Mouse (Mus musculus) midbrain, embryonic 16.5 days (tissue): ENCODE measurements around the gene Slc30a10. TPM values are rescaled to one million over a fixed set of nuclear protein-coding genes. Genes with fewer than 3 reads are reported as not detected.

Source experiments
- ATAC-seq: fragments of 200-750 bp; cut with Nextera tagmentation; 2 replicates; pipeline ENCODE4 v1.8.0; 2017; ENCODE audit warnings: moderate TSS enrichment
- H3K27ac ChIP-seq: fragments of 300-500 bp; sonication (generic); 2 replicates; pipeline ENCODE4 v1.5.1; 2014; ENCODE audit warnings: mild to moderate bottlenecking, low read length, mixed read lengths
- H3K27me3 ChIP-seq: fragments of 300-500 bp; sonication (generic); 2 replicates; pipeline ENCODE4 v1.6.1; 2014; ENCODE audit warnings: low read depth, low read length, mixed read lengths; ENCODE audit not compliant: control insufficient read depth, insufficient read depth
- H3K36me3 ChIP-seq: fragments of 300-500 bp; sonication (generic); 2 replicates; pipeline ENCODE4 v1.6.1; 2014; ENCODE audit warnings: mild to moderate bottlenecking, low read length, moderate library complexity, mixed read lengths; ENCODE audit not compliant: control insufficient read depth, insufficient read depth
- H3K4me1 ChIP-seq: fragments of 300-500 bp; sonication (generic); 2 replicates; pipeline ENCODE4 v1.6.1; 2014; ENCODE audit warnings: mild to moderate bottlenecking, low read length, mixed read lengths; ENCODE audit not compliant: control insufficient read depth, insufficient read depth
- H3K4me2 ChIP-seq: fragments of 300-500 bp; sonication (generic); 2 replicates; pipeline ENCODE4 v1.6.1; 2014; ENCODE audit warnings: mild to moderate bottlenecking, low read length, mixed read lengths
- H3K4me3 ChIP-seq: fragments of 300-500 bp; sonication (generic); 2 replicates; pipeline ENCODE4 v1.5.1; 2014; ENCODE audit warnings: low read depth, mild to moderate bottlenecking, low read length, moderate library complexity, mixed read lengths
- H3K9ac ChIP-seq: fragments of 300-500 bp; sonication (generic); 2 replicates; pipeline ENCODE4 v1.6.1; 2014; ENCODE audit warnings: low read depth, low read length, mixed read lengths
- H3K9me3 ChIP-seq: fragments of 300-500 bp; sonication (generic); replicated peaks from 2 replicates; pipeline ENCODE4 v1.6.1; 2014; ENCODE audit warnings: mild to moderate bottlenecking, low read length, mixed read lengths; ENCODE audit not compliant: control insufficient read depth, poor library complexity, severe bottlenecking
- WGBS: fragments of 180-500 bp; shearing (Covaris S2); extraction: QIAGEN DNeasy Blood & Tissue Kit; methylation state at CpG from one replicate; pipeline ENCODE4 v1.1.7; 2014; 5-methylcytosine and 5-hydroxymethylcytosine counted together
- polyA plus RNA-seq: library from polyadenylated mRNA; unstranded; fragments of >200 nt; fragmentation: Nextera tagmentation; extraction: Ambion mirVana; gene quantifications from 2 replicates; pipeline ENCODE4 v1.2.1, GENCODE M21; 2015

The Slc30a10 gene
- polyA plus RNA-seq, 1 experiment from 2014 or later = 7.9 TPM

- Histone ChIP-seq H3K4me2 (no peak overlapping the region), H3K4me1 (peaks cover 11% of the 10 kb centered on the region; the same call in 1 of the 2 replicates), H3K27me3 (no peaks in the 10 kb centered on the region), H3K27ac (no peak overlapping the region), H3K4me3 (no peak overlapping the region), H3K9ac (no peak overlapping the region), H3K36me3 (no peaks in the 10 kb centered on the region), H3K9me3 (no peaks in the 10 kb centered on the region)
- 96% methylated on average over 4 of the region's 4 CpGs for WGBS
- ATAC-seq = no peak
Observed at GRCm38 (mm10) chr1:185479861-185480260, 25.2 kb downstream of the Slc30a10 start.

- 41% methylated on average over 19 of the region's 19 CpGs for WGBS
Observed at GRCm38 (mm10) chr1:185482001-185482761, 27.5 kb downstream of the Slc30a10 start.

GRCm38 (mm10) chr1:185482762-185483161, 28.1 kb downstream of the Slc30a10 start:
- 80% methylated on average over 2 of the region's 2 CpGs for WGBS
- H3K9ac ChIP-seq = no peak overlapping the region
- ATAC-seq = peak; percentile 62
- no peaks in the 10 kb centered on the region for H3K9me3 ChIP-seq
- H3K36me3 ChIP-seq = no peaks in the 10 kb centered on the region
- peaks cover 11% of the 10 kb centered on the region; the same call in 1 of the 2 replicates for H3K4me1 ChIP-seq
- no peaks in the 10 kb centered on the region for H3K27me3 ChIP-seq
- H3K4me2 ChIP-seq = no peak overlapping the region
- H3K27ac ChIP-seq = peak overlapping the region; percentile 29
- H3K4me3 ChIP-seq = no peak overlapping the region

More at GRCm38 (mm10) chr1:185482001-185482761, 27.5 kb downstream of the Slc30a10 start:
- Histone ChIP-seq H3K9ac (no peak overlapping the region), H3K9me3 (no peaks in the 10 kb centered on the region), H3K36me3 (no peaks in the 10 kb centered on the region), H3K4me1 (peaks cover 11% of the 10 kb centered on the region; the same call in 1 of the 2 replicates), H3K4me3 (no peak overlapping the region), H3K27ac (peak overlapping the region; percentile 29), H3K27me3 (no peaks in the 10 kb centered on the region), H3K4me2 (peak overlapping the region; percentile 28)
- peak; percentile 71 for ATAC-seq

- no peak for ATAC-seq
Observed at GRCm38 (mm10) chr1:185483356-185484057, 28.9 kb downstream of the Slc30a10 start.

GRCm38 (mm10) chr1:185484281-185484680, 29.6 kb downstream of the Slc30a10 start:
- Histone ChIP-seq H3K9ac (no peak overlapping the region), H3K27ac (no peak overlapping the region), H3K9me3 (no peaks in the 10 kb centered on the region), H3K27me3 (no peaks in the 10 kb centered on the region), H3K4me2 (peak overlapping the region; percentile 25; the same call in 1 of the 2 replicates), H3K36me3 (no peaks in the 10 kb centered on the region), H3K4me3 (no peak overlapping the region), H3K4me1 (peaks cover 11% of the 10 kb centered on the region; the same call in 1 of the 2 replicates)
- ATAC-seq = no peak
- 48% methylated on average over 19 of the region's 19 CpGs for WGBS

More at GRCm38 (mm10) chr1:185483356-185484057, 28.9 kb downstream of the Slc30a10 start:
- no peaks in the 10 kb centered on the region for H3K9me3 ChIP-seq
- 81% methylated on average over 12 of the region's 12 CpGs for WGBS
- H3K4me1 ChIP-seq = peaks cover 11% of the 10 kb centered on the region; the same call in 1 of the 2 replicates
- no peak overlapping the region for H3K4me3 ChIP-seq
- no peak overlapping the region for H3K27ac ChIP-seq
- no peaks in the 10 kb centered on the region for H3K27me3 ChIP-seq
- H3K9ac ChIP-seq = no peak overlapping the region
- no peak overlapping the region for H3K4me2 ChIP-seq
- no peaks in the 10 kb centered on the region for H3K36me3 ChIP-seq

- no peak overlapping the region for H3K27ac ChIP-seq
- no peak overlapping the region for H3K4me3 ChIP-seq
- H3K4me2 ChIP-seq = no peak overlapping the region
- H3K27me3 ChIP-seq = no peaks in the 10 kb centered on the region
- H3K4me1 ChIP-seq = no peaks in the 10 kb centered on the region
- no peak for ATAC-seq
- H3K9me3 ChIP-seq = no peaks in the 10 kb centered on the region
- H3K9ac ChIP-seq = no peak overlapping the region
- H3K36me3 ChIP-seq = no peaks in the 10 kb centered on the region
- WGBS = 59% methylated on average over 6 of the region's 6 CpGs
Observed at GRCm38 (mm10) chr1:185489893-185490292, 35.2 kb downstream of the Slc30a10 start.

- no peak for ATAC-seq
- H3K4me2 ChIP-seq = no peak overlapping the region
- H3K27me3 ChIP-seq = no peaks in the 10 kb centered on the region
- 86% methylated on average over 2 of the region's 2 CpGs for WGBS
- no peaks in the 10 kb centered on the region for H3K4me1 ChIP-seq
- H3K4me3 ChIP-seq = no peak overlapping the region
- no peak overlapping the region for H3K27ac ChIP-seq
- no peak overlapping the region for H3K9ac ChIP-seq
- H3K9me3 ChIP-seq = no peaks in the 10 kb centered on the region
- no peaks in the 10 kb centered on the region for H3K36me3 ChIP-seq
Observed at GRCm38 (mm10) chr1:185490603-185491002, 36.0 kb downstream of the Slc30a10 start.

- no peak overlapping the region for H3K4me2 ChIP-seq
- no peaks in the 10 kb centered on the region for H3K36me3 ChIP-seq
- no peaks in the 10 kb centered on the region for H3K9me3 ChIP-seq
- H3K27me3 ChIP-seq = no peaks in the 10 kb centered on the region
- ATAC-seq = peak; percentile 90
- no peak overlapping the region for H3K4me3 ChIP-seq
- no peak overlapping the region for H3K9ac ChIP-seq
- peak overlapping the region; percentile 39 for H3K27ac ChIP-seq
- H3K4me1 ChIP-seq = 0 out of 2 replicates have a peak, but pooled peaks cover 2% of the 10 kb centered on the region
- WGBS = 13% methylated on average over 4 of the region's 4 CpGs
Observed at GRCm38 (mm10) chr1:185493439-185494034, 38.9 kb downstream of the Slc30a10 start.
